ENCODE assay signal across 8 mouse cellular contexts in genomic region chr4:84674318-84675170, GRCm38 (mm10). TPM values are rescaled to one million over a fixed set of nuclear protein-coding genes. Genes with fewer than 3 reads are reported as not detected.
DNase-seq lines count a peak whose midpoint lies in the region; ATAC-seq and TF ChIP-seq lines count a peak whose summit lies in the region.

No protein-coding gene starts in this region.

- no peaks in the 10 kb centered on the region for H3K9me3 ChIP-seq in intestine, postnatal 0 days (ENCODE audit: control insufficient read depth)
- H3K9me3 ChIP-seq in liver, postnatal 0 days (ENCODE audit: low read length): no peaks in the 10 kb centered on the region

- TF ChIP-seq POLR2A in brain, embryonic 14.5 days (IDR thresholded peaks at IDR 0.05; ENCODE audit: borderline replicate concordance, extremely low read depth, insufficient read depth, insufficient read length, poor library complexity, severe bottlenecking): no peak

- no peaks in the 10 kb centered on the region for H3K4me1 ChIP-seq in intestine, postnatal 0 days (replicated peaks; ENCODE audit: control insufficient read depth, insufficient read depth, low read length)
- peaks cover 3% of the 10 kb centered on the region; the same call in 1 of the 2 replicates for H3K4me1 ChIP-seq in liver, postnatal 0 days (ENCODE audit: insufficient read depth)

- peak overlapping the region; percentile 90 for H3K4me2 ChIP-seq in intestine, postnatal 0 days (replicated peaks; ENCODE audit: low read depth)
- peak overlapping the region; percentile 88 for H3K4me2 ChIP-seq in liver, postnatal 0 days (ENCODE audit: low read depth, low read length)

- no peaks in the 10 kb centered on the region for H3K36me3 ChIP-seq in intestine, postnatal 0 days (ENCODE audit: control insufficient read depth, insufficient read depth)
- H3K36me3 ChIP-seq in liver, postnatal 0 days (replicated peaks; ENCODE audit: insufficient read depth, low read length): no peaks in the 10 kb centered on the region

- H3K9ac ChIP-seq in intestine, postnatal 0 days (ENCODE audit: low read depth, low read length): peak overlapping the region; percentile 53
- no peak overlapping the region for H3K9ac ChIP-seq in liver, postnatal 0 days (replicated peaks)

- peak overlapping the region; percentile 46; the same call in 1 of the 2 replicates for H3K27ac ChIP-seq in intestine, postnatal 0 days (ENCODE audit: low read depth, low read length)
- H3K27ac ChIP-seq in liver, postnatal 0 days (ENCODE audit: low read depth): no peak overlapping the region

- TF ChIP-seq CTCF in brain, embryonic 14.5 days (IDR thresholded peaks at IDR 0.05; ENCODE audit: borderline replicate concordance, extremely low read depth, insufficient read depth, insufficient read length): peak; percentile 10; the same call in 1 of the 2 replicates
- TF ChIP-seq CTCF in intestine, postnatal 0 days (IDR thresholded peaks at IDR 0.05; ENCODE audit: low read depth): peak; percentile 30; the same call in 1 of the 2 replicates
- no peak for TF ChIP-seq CTCF in liver, postnatal 0 days (IDR thresholded peaks at IDR 0.05; ENCODE audit: low read depth)

- peak; percentile 72 for ATAC-seq in intestine, postnatal 0 days
- ATAC-seq in liver, postnatal 0 days: 0 out of 2 replicates have a peak, but pooled peaks have one; percentile 15

- peak; percentile 11 to 28 for DNase-seq in layer of hippocampus, postnatal 10 days (ENCODE audit: low spot score in 2 of 2)
- DNase-seq in layer of hippocampus, postnatal 36 days: no peak
- peak; percentile 67 for DNase-seq in brain, embryonic 14.5 days (ENCODE audit: low read depth)
- DNase-seq in gastrocnemius, postnatal 4 days (ENCODE audit: low spot score in 2 of 2): peak; percentile 63 to 71
- DNase-seq in liver, postnatal 0 days: peak; percentile 19
- peak; percentile 77 for DNase-seq in ovary, postnatal 36 days (ENCODE audit: low spot score)
- no peak for DNase-seq in natural killer cell, adult 2 months (ENCODE audit: low spot score in 2 of 2)

- WGBS in intestine, postnatal 0 days: under 1% methylated on average over 68 of the region's 104 CpGs
- whole genome bisulfite sequencing in liver, postnatal 0 days (ENCODE audit: insufficient replicate concordance): 3% methylated on average over 84 of the region's 104 CpGs

- peaks cover 52% of the 10 kb centered on the region for H3K27me3 ChIP-seq in intestine, postnatal 0 days (replicated peaks; ENCODE audit: control insufficient read depth, insufficient read depth, low read length)
- peaks cover 59% of the 10 kb centered on the region for H3K27me3 ChIP-seq in liver, postnatal 0 days (ENCODE audit: insufficient read depth, low read length)

- no peak for TF ChIP-seq EP300 in liver, postnatal 0 days (IDR thresholded peaks at IDR 0.05; ENCODE audit: low read depth)

- peak overlapping the region; percentile 72 for H3K4me3 ChIP-seq in intestine, postnatal 0 days (ENCODE audit: low read depth, low read length)
- H3K4me3 ChIP-seq in liver, postnatal 0 days (ENCODE audit: low read depth, low read length): peak overlapping the region; percentile 52

RNA-seq across cellular contexts. Expression of gene Bnc2, which starts 0.5 kb away (rescaled TPM):
- 1 to 10 TPM; 1.9 to 2.2 TPM for total RNA-seq in layer of hippocampus, postnatal 10 days (2021)
- 1 to 10 TPM in 1 of 2 experiments, under 1 TPM in 1; 0.92 to 1.9 TPM for total RNA-seq in layer of hippocampus, postnatal 36 days (2021)
- polyA plus RNA-seq in brain, embryonic 14.5 days (2012; rRNA removed): 9.8 and 15.2 TPM in 2 replicates
- 10 to 100 TPM; 15.5 to 17.2 TPM for total RNA-seq in gastrocnemius, postnatal 4 days (2021)
- polyA plus RNA-seq in intestine, postnatal 0 days (2015; fragmentation: Nextera tagmentation; extraction: Ambion mirVana): 5.8 and 6.4 TPM in 2 replicates
- 0.32 and 0.33 TPM in 2 replicates for polyA plus RNA-seq in liver, postnatal 0 days (2015; fragmentation: Nextera tagmentation; extraction: Ambion mirVana)

Comparison
In these comparisons a context has a peak if more than half of its experiments do, and no peak if none do; other contexts are left out.
1. DNase-seq: peak in layer of hippocampus, postnatal 10 days (2 of 2), brain, embryonic 14.5 days (single experiment), gastrocnemius, postnatal 4 days (2 of 2), liver, postnatal 0 days (single experiment) and ovary, postnatal 36 days (single experiment); none in layer of hippocampus, postnatal 36 days (0 of 2) and natural killer cell, adult 2 months (0 of 2).
2. RNA of gene Bnc2, which starts 0.5 kb away (total RNA-seq): 15.5 to 17.2 TPM in gastrocnemius, postnatal 4 days; 1.9 to 2.2 TPM in layer of hippocampus, postnatal 10 days and 0.92 to 1.9 TPM in layer of hippocampus, postnatal 36 days; every median in the first group is over 4 times any median in the second.